Mouse (Mus musculus) intestine, embryonic 14.5 days (tissue): ENCODE measurements around the gene Cops6. TPM values are rescaled to one million over a fixed set of nuclear protein-coding genes. Genes with fewer than 3 reads are reported as not detected.
A peak's percentile ranks its signal among the peaks of the same experiment; 100 is the strongest.

Experiments
- ATAC-seq: fragments of 200-750 bp; cut with Nextera tagmentation; replicated peaks from 2 replicates; pipeline ENCODE4 v1.8.0; 2017; ENCODE audit warnings: low read depth, moderate number of reproducible peaks, moderate TSS enrichment, moderate library complexity; ENCODE audit not compliant: low FRiP score, low TSS enrichment
- DNase-seq: peaks from one replicate; pipeline ENCODE4 v3.0.0-alpha.2; 2018; ENCODE audit warnings: low spot score
- H3K27ac ChIP-seq: fragments of 300-500 bp; sonication (generic); 2 replicates; pipeline ENCODE4 v1.5.1; 2014; ENCODE audit warnings: low read depth, mild to moderate bottlenecking, control low read depth
- H3K27me3 ChIP-seq: fragments of 300-500 bp; sonication (generic); replicated peaks from 2 replicates; pipeline ENCODE4 v1.6.1; 2014; ENCODE audit warnings: low read length, control low read depth; ENCODE audit not compliant: control insufficient read depth, insufficient read depth
- H3K36me3 ChIP-seq: fragments of 300-500 bp; sonication (generic); 2 replicates; pipeline ENCODE4 v1.6.1; 2014; ENCODE audit warnings: low read length, control low read depth; ENCODE audit not compliant: control insufficient read depth, insufficient read depth
- H3K4me1 ChIP-seq: fragments of 300-500 bp; sonication (generic); replicated peaks from 2 replicates; pipeline ENCODE4 v1.6.1; 2014; ENCODE audit warnings: low read length, control low read depth, mixed read lengths; ENCODE audit not compliant: control insufficient read depth, insufficient read depth
- H3K4me2 ChIP-seq: fragments of 300-500 bp; sonication (generic); 2 replicates; pipeline ENCODE4 v1.6.1; 2014; ENCODE audit warnings: low read length
- H3K4me3 ChIP-seq: fragments of 300-500 bp; sonication (generic); 2 replicates; pipeline ENCODE4 v1.5.1; 2014; ENCODE audit warnings: low read depth, low read length, control low read depth, mixed read lengths
- H3K9ac ChIP-seq: fragments of 300-500 bp; sonication (generic); 2 replicates; pipeline ENCODE4 v1.6.1; 2014; ENCODE audit warnings: mild to moderate bottlenecking, low read length
- H3K9me3 ChIP-seq: fragments of 300-500 bp; sonication (generic); 2 replicates; pipeline ENCODE4 v1.6.1; 2016; ENCODE audit warnings: low read length, control low read depth; ENCODE audit not compliant: control insufficient read depth
- WGBS: fragments of 180-500 bp; shearing (Covaris S2); extraction: QIAGEN DNeasy Blood & Tissue Kit; methylation state at CpG from one replicate; pipeline ENCODE4 v1.1.7; 2014; 5-methylcytosine and 5-hydroxymethylcytosine counted together
- polyA plus RNA-seq: library from polyadenylated mRNA; unstranded; fragments of >200 nt; fragmentation: Nextera tagmentation; extraction: Ambion mirVana; gene quantifications from 2 replicates; pipeline ENCODE4 v1.2.1, GENCODE M21; 2014

Cops6 gene
- polyA plus RNA-seq, 1 experiment from 2014 or later: 250 TPM

DNA sequence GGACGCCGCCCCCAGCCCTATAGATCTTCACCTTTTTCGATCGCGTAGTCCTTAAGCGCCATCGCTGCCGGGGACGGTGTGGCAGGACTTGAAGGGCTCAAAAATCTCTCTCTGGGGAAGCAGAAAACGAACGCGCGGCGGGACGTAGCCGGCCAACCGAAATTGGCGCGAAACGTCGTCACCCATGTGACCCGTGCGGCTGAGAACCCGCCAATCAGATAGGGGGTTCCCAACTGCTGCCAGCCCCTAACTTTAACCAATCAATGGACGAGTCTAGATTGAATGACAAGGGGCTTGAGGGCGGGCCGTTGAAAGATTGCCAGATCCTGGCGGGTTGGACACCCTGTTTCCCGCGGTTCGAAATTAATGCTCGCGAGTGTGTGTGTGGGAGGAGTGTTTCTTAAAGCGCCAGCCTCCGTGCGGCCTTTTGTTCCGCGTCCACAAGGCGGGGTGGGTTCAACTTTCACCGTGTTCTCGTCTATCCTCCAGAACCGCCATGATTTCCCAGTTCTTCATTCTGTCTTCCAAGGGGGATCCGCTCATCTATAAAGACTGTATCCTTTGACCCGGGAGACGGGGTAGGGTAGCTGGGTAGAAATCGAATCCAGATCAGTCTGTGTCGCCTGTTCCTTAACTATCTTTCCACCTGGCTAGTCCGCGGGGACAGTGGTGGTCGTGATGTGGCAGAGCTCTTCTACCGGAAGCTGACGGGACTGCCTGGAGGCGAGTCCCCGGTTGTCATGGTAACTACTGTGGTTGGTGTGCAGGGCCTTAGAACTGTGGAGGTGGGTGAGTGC lies 11.0 kb downstream of the Cops6 start, which contains the start of the genes Ap4m1 and Mcm7:
TSS of gene Ap4m1 (plus strand) at position 308 of the 797 bp plus-strand sequence.
TSS of gene Mcm7 (minus strand) at position 728 of the 797 bp plus-strand sequence.
- peak within 1 kb of the TSS; percentile 83 for H3K9ac ChIP-seq
- peak within 1 kb of the TSS; percentile 79 for H3K4me3 ChIP-seq
- peak; percentile 90 for ATAC-seq
- DNase-seq: peak; percentile 97
- peaks cover 61% of the 10 kb centered on the region for H3K36me3 ChIP-seq
- H3K27ac ChIP-seq: peak within 1 kb of the TSS; percentile 94
- H3K9me3 ChIP-seq: no peaks in the 10 kb centered on the region
- no peaks in the 10 kb centered on the region for H3K27me3 ChIP-seq
- under 1% methylated on average over 54 of the region's 54 CpGs for WGBS
- H3K4me1 ChIP-seq: peaks cover 19% of the 10 kb centered on the region
- H3K4me2 ChIP-seq: peak within 1 kb of the TSS; percentile 72

GRCm38 (mm10) chr5:138173217-138173616 lies 12.3 kb downstream of the Cops6 start:
- no peak overlapping the region for H3K9ac ChIP-seq
- no peak overlapping the region for H3K27ac ChIP-seq
- peak overlapping the region; percentile 72 for H3K4me2 ChIP-seq
- no peak overlapping the region for H3K4me3 ChIP-seq
- WGBS: 76% methylated on average over 3 of the region's 3 CpGs
- H3K4me1 ChIP-seq: peaks cover 19% of the 10 kb centered on the region
- ATAC-seq (no peak), DNase-seq (no peak)
- no peaks in the 10 kb centered on the region for H3K27me3 ChIP-seq
- peaks cover 61% of the 10 kb centered on the region for H3K36me3 ChIP-seq
- no peaks in the 10 kb centered on the region for H3K9me3 ChIP-seq

DNA sequence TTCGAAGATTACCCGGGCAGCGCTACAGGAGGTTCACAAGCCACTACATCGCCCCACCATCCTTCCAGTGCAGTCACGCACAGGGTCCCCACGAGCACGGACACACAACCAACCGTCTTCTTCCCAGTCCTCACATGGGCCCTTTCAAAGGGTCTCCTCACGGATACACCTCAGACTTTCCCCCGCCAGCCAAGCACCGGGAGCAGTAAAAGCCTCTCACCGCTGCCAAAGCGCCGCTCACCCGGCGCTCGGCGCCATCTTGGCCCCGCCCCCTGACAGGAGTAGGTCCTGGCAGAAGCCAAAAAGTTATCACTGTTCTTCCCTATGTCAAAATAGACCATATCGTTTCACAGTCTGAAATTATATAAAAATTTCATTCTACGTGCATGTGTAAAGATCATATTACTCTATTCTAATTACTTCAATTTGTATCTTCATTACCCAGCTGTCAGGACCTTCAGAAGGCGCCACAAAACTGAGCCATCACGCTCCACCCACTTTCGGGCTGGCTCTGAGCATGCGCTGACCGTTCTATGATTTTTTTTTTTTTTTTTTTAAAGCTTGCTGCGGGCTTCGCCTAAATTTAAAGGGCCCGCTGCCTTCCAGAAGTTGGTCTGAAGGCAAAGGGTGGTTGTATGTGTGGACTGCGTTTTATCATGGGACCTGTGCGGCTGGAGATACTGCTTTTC lies 26.2 kb downstream of the Cops6 start, which contains the start of the genes Taf6 and Cnpy4:
TSS of gene Taf6 (minus strand) at position 502 of the 689 bp plus-strand sequence.
TSS of gene Cnpy4 (plus strand) at position 536 of the 689 bp plus-strand sequence.
- peaks cover 32% of the 10 kb centered on the region for H3K36me3 ChIP-seq
- no peaks in the 10 kb centered on the region for H3K9me3 ChIP-seq
- DNase-seq (peak; percentile 83), ATAC-seq (peak; percentile 82)
- peak within 1 kb of the TSS; percentile 43; the same call in 1 of the 2 replicates for H3K27ac ChIP-seq
- peak within 1 kb of the TSS; percentile 82 for H3K4me3 ChIP-seq
- peaks cover 12% of the 10 kb centered on the region for H3K4me1 ChIP-seq
- peak within 1 kb of the TSS; percentile 83 for H3K4me2 ChIP-seq
- 1% methylated on average over 31 of the region's 31 CpGs for whole genome bisulfite sequencing
- H3K9ac ChIP-seq: peak within 1 kb of the TSS; percentile 86
- H3K27me3 ChIP-seq: no peaks in the 10 kb centered on the region

- peak; percentile 81 for ATAC-seq
- under 1% methylated on average over 10 of the region's 10 CpGs for WGBS
These were observed 26.9 kb downstream of the Cops6 start for GRCm38 (mm10) chr5:138187661-138188306.

DNA sequence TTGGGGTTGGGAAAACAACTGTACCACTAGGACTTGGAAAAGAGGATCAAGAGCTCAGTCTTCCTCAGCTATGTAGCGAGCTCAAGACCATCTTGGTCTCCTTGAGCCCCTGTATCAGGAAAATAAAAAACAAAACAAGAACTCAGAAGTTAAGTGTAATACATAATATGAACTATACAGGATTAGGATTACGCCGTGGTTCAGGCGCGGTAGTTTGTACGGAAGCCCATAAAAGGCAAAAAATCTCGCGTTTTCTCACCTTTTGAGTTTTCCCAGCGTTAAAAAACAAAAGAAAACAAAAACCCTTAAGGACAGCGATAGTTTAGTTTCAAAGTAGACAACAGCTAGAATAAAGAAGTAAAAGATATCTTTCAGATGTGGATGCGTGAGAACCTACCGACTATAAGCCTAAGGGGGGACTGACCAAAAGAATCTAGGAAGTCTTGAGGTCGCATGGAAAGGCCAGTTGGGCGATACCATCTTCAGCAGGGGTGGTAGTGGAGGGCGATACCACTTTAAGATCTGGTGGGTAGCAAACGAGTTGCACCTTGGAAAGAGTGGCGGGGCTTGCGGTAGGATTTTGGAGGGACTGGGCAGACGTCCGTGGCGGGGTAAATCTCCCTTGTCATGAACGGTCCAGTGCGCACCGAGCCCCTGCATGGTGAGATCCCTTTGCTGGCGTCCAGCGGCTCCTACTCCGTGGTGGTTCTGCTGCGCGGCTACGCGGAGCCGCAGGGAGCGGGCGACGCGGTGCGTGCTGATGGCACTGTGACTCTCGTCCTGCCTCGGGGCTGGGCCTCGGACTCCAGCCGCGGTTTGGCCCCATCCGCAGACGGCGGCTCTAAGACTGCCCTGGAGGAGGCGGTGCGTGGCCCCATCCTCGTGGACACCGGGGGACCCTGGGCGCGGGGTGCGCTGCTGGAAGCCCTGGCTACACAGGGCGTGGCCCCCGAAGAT lies 33.2 kb downstream of the Cops6 start, which contains the start of gene Mblac1:
TSS of gene Mblac1 (plus strand) at position 544 of the 957 bp plus-strand sequence.
- Histone ChIP-seq H3K4me3 (peak within 1 kb of the TSS; percentile 76), H3K9ac (peak within 1 kb of the TSS; percentile 83), H3K9me3 (no peaks in the 10 kb centered on the region), H3K4me1 (no peaks in the 10 kb centered on the region), H3K36me3 (peaks cover 24% of the 10 kb centered on the region), H3K27ac (peak within 1 kb of the TSS; percentile 82), H3K27me3 (no peaks in the 10 kb centered on the region), H3K4me2 (peak within 1 kb of the TSS; percentile 98)
- ATAC-seq: peak; percentile 80
- DNase-seq: peak; percentile 94
- 9% methylated on average over 54 of the region's 54 CpGs for WGBS

More at GRCm38 (mm10) chr5:138187661-138188306, 26.9 kb downstream of the Cops6 start:
- Histone ChIP-seq H3K4me3 (peak overlapping the region; percentile 82), H3K4me2 (peak overlapping the region; percentile 83), H3K27ac (peak overlapping the region; percentile 43; the same call in 1 of the 2 replicates), H3K9ac (peak overlapping the region; percentile 86), H3K36me3 (peaks cover 32% of the 10 kb centered on the region), H3K4me1 (peaks cover 12% of the 10 kb centered on the region), H3K27me3 (no peaks in the 10 kb centered on the region), H3K9me3 (no peaks in the 10 kb centered on the region)
- DNase-seq: peak; percentile 83

GRCm38 (mm10) chr5:138194755-138195345 lies 34.0 kb downstream of the Cops6 start:
- Histone ChIP-seq H3K9me3 (no peaks in the 10 kb centered on the region), H3K4me3 (peak overlapping the region; percentile 76), H3K4me1 (no peaks in the 10 kb centered on the region), H3K36me3 (peaks cover 19% of the 10 kb centered on the region), H3K4me2 (peak overlapping the region; percentile 98), H3K9ac (peak overlapping the region; percentile 83), H3K27ac (peak overlapping the region; percentile 82), H3K27me3 (no peaks in the 10 kb centered on the region)
- peak; percentile 62 for ATAC-seq
- no peak for DNase-seq
- WGBS: under 1% methylated on average over 29 of the region's 29 CpGs

DNA sequence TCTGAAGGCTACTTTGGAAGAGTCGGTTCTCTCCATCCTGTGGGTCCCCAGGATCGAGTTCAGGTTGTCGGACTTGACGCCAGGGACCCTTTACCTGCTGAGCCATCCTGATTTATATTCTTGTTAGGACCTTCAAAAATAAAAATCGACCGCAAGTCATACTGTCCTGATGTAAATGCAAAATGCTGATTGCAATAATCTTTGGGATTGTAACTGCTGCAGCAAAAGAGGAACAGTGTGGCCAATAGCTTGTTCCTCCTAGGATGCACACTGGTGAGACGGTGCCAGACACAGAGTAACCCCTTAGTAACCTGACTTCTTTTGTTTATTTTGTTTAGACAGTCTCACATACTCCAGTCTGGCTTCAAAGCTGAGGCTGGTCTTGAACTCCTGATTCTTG lies 34.6 kb downstream of the Cops6 start:
- Histone ChIP-seq H3K4me2 (peak overlapping the region; percentile 98), H3K4me3 (peak overlapping the region; percentile 76; the same call in 1 of the 2 replicates), H3K27me3 (no peaks in the 10 kb centered on the region), H3K36me3 (peaks cover 19% of the 10 kb centered on the region), H3K9me3 (no peaks in the 10 kb centered on the region), H3K4me1 (no peaks in the 10 kb centered on the region), H3K9ac (0 out of 2 replicates have a peak overlapping the region, but pooled peaks have one; percentile 83), H3K27ac (no peak overlapping the region)
- ATAC-seq (no peak), DNase-seq (no peak)
- 71% methylated on average over 7 of the region's 7 CpGs for WGBS
